Mouse (Mus musculus) midbrain, embryonic 10.5 days (tissue): ENCODE data around the gene Crabp1. TPM values are rescaled to one million over a fixed set of nuclear protein-coding genes. Genes with fewer than 3 reads are reported as not detected.

ENCODE experiments used
- DNase-seq: peaks from one replicate; pipeline ENCODE4 v3.0.0-alpha.2; 2017; ENCODE audit warnings: low spot score
- H3K27ac ChIP-seq: fragments of 300-500 bp; sonication (generic); replicated peaks from 2 replicates; pipeline ENCODE4 v1.5.1; 2016; ENCODE audit warnings: mild to moderate bottlenecking
- H3K27me3 ChIP-seq: fragments of 300-500 bp; sonication (generic); 2 replicates; pipeline ENCODE4 v1.6.1; 2016; ENCODE audit warnings: low read depth, mild to moderate bottlenecking; ENCODE audit not compliant: poor library complexity, severe bottlenecking
- H3K36me3 ChIP-seq: fragments of 300-500 bp; sonication (generic); 2 replicates; pipeline ENCODE4 v1.6.1; 2016; ENCODE audit warnings: mild to moderate bottlenecking, moderate library complexity
- H3K4me1 ChIP-seq: fragments of 300-500 bp; sonication (generic); 2 replicates; pipeline ENCODE4 v1.6.1; 2016
- H3K4me3 ChIP-seq: fragments of 300-500 bp; sonication (generic); 2 replicates; pipeline ENCODE4 v1.5.1; 2016; ENCODE audit warnings: mild to moderate bottlenecking, moderate library complexity
- H3K9me3 ChIP-seq: fragments of 300-500 bp; sonication (generic); replicated peaks from 2 replicates; pipeline ENCODE4 v1.6.1; 2016; ENCODE audit warnings: mild to moderate bottlenecking
- WGBS: fragments of 180-500 bp; shearing (Covaris S2); methylation state at CpG from one replicate; pipeline ENCODE4 v1.1.7; 2016; 5-methylcytosine and 5-hydroxymethylcytosine counted together
- polyA plus RNA-seq: library from polyadenylated mRNA; unstranded; fragments of >200 nt; fragmentation: Nextera tagmentation; extraction: Ambion mirVana; gene quantifications from 2 replicates; pipeline ENCODE4 v1.2.1, GENCODE M21; 2016

The Crabp1 gene
- polyA plus RNA-seq, 1 experiment from 2014 or later = 1,287 TPM

- peak overlapping the region; percentile 46; the same call in 1 of the 2 replicates for H3K27ac ChIP-seq
- DNase-seq = peak; percentile 53
- no peaks in the 10 kb centered on the region for H3K36me3 ChIP-seq
- H3K27me3 ChIP-seq = no peaks in the 10 kb centered on the region
- H3K4me3 ChIP-seq = no peak overlapping the region
- 63% methylated on average over 5 of the region's 5 CpGs for WGBS
- H3K9me3 ChIP-seq = no peaks in the 10 kb centered on the region
- H3K4me1 ChIP-seq = peaks cover 10% of the 10 kb centered on the region
Observed at GRCm38 (mm10) chr9:54821442-54822100, 57.0 kb downstream of the Crabp1 start.

Other genes starting within 250 kb of the Crabp1 start
- gene Sh2d7, start 225.8 kb upstream of the Crabp1 start, polyA plus RNA-seq = not detected in 2 replicates
- 9.9 and 12.7 TPM in 2 replicates for gene Cib2, start 204.5 kb upstream of the Crabp1 start, polyA plus RNA-seq
- 113 and 124 TPM in 2 replicates for gene Idh3a, start 178.4 kb upstream of the Crabp1 start, polyA plus RNA-seq
- gene Acsbg1, start 102.9 kb upstream of the Crabp1 start, polyA plus RNA-seq = 7.4 and 12.9 TPM in 2 replicates
- gene Dnaja4, start 65.9 kb upstream of the Crabp1 start, polyA plus RNA-seq = 3.1 and 3.2 TPM in 2 replicates
- gene Wdr61, start 30.2 kb upstream of the Crabp1 start, polyA plus RNA-seq = 168 and 188 TPM in 2 replicates
- 42.1 and 45.2 TPM in 2 replicates for gene Ireb2, start 99.0 kb downstream of the Crabp1 start, polyA plus RNA-seq
- 3.9 and 5.4 TPM in 2 replicates for gene Hykk, start 152.5 kb downstream of the Crabp1 start, polyA plus RNA-seq
- 314 and 322 TPM in 2 replicates for gene Psma4, start 186.0 kb downstream of the Crabp1 start, polyA plus RNA-seq
- 0.97 and 1.3 TPM in 2 replicates for gene AY074887, start 186.2 kb downstream of the Crabp1 start, polyA plus RNA-seq
- 2.7 and 3.6 TPM in 2 replicates for gene Chrna5, start 216.1 kb downstream of the Crabp1 start, polyA plus RNA-seq